Mouse (Mus musculus): ENCODE measurements around the gene Zfp292. TPM values are rescaled to one million over a fixed set of nuclear protein-coding genes. Genes with fewer than 3 reads are reported as not detected.

The Zfp292 gene
- total RNA-seq, 1 experiment = 25.3 TPM

- Histone ChIP-seq H3K9ac (ENCODE audit: insufficient read depth, low read depth, low read length, poor library complexity, severe bottlenecking) (no peak overlapping the region), H3K27ac (ENCODE audit: insufficient read depth, low read depth, low read length, poor library complexity, severe bottlenecking) (no peak overlapping the region), H3K4me3 (ENCODE audit: insufficient read depth in 1 of 2, low read depth in 1 of 2, low read length in 2 of 2, poor library complexity in 1 of 2, severe bottlenecking in 1 of 2) (no peak overlapping the region), H3K4me1 (ENCODE audit: control insufficient read depth in 2 of 2, insufficient read depth in 2 of 2, low read length in 2 of 2, poor library complexity in 1 of 2) (peaks cover 0 to 6% of the 10 kb centered on the region in 2 experiments; a peak in 1 of 4 replicates), H3K9me3 (ENCODE audit: control insufficient read depth, insufficient read depth, low read depth, low read length) (no peaks in the 10 kb centered on the region), H3K36me3 (ENCODE audit: control insufficient read depth, insufficient read depth, low read length, poor library complexity, severe bottlenecking) (no peaks in the 10 kb centered on the region)
- DNase-seq (ENCODE audit: low read depth, low spot score) = peak; percentile 59
- TF ChIP-seq ZNF384 (IDR thresholded peaks at IDR 0.05; ENCODE audit: low read depth, low read length) = no peak
- peak; percentile 50; the same call in 1 of the 2 replicates for TF ChIP-seq HCFC1 (IDR thresholded peaks at IDR 0.05; ENCODE audit: borderline replicate concordance, insufficient read depth, low read length)
- TF ChIP-seq ZC3H11A (IDR thresholded peaks at IDR 0.05; ENCODE audit: borderline replicate concordance, low read depth, low read length) = peak; percentile 29; the same call in 1 of the 2 replicates
- in situ Hi-C loops (cut with MboI; ENCODE audit: low sequenced_read_pairs in 2 of 2, unreplicated experiment in 2 of 2) = no loop called here
Measured at GRCm38 (mm10) chr4:34784865-34785264, 97.9 kb downstream of the Zfp292 start.

- in situ Hi-C loops (cut with MboI; ENCODE audit: low sequenced_read_pairs in 2 of 2, unreplicated experiment in 2 of 2) = no loop called here
- peaks cover 0 to 6% of the 10 kb centered on the region in 2 experiments; a peak in 1 of 4 replicates for H3K4me1 ChIP-seq (ENCODE audit: control insufficient read depth in 2 of 2, insufficient read depth in 2 of 2, low read length in 2 of 2, poor library complexity in 1 of 2)
- no peaks in the 10 kb centered on the region for H3K36me3 ChIP-seq (ENCODE audit: control insufficient read depth, insufficient read depth, low read length, poor library complexity, severe bottlenecking)
- H3K27ac ChIP-seq (ENCODE audit: insufficient read depth, low read depth, low read length, poor library complexity, severe bottlenecking) = no peak overlapping the region
- no peaks in the 10 kb centered on the region for H3K9me3 ChIP-seq (ENCODE audit: control insufficient read depth, insufficient read depth, low read depth, low read length)
- DNase-seq (ENCODE audit: low read depth, low spot score) = peak; percentile 35
- no peak overlapping the region for H3K4me3 ChIP-seq (ENCODE audit: insufficient read depth in 1 of 2, low read depth in 1 of 2, low read length in 2 of 2, poor library complexity in 1 of 2, severe bottlenecking in 1 of 2)
- H3K9ac ChIP-seq (ENCODE audit: insufficient read depth, low read depth, low read length, poor library complexity, severe bottlenecking) = no peak overlapping the region
- TF ChIP-seq ZNF384 (IDR thresholded peaks at IDR 0.05; ENCODE audit: low read depth, low read length) (no peak), CHD2 (IDR thresholded peaks at IDR 0.05; ENCODE audit: low read depth, low read length) (no peak), ZC3H11A (IDR thresholded peaks at IDR 0.05; ENCODE audit: borderline replicate concordance, low read depth, low read length) (no peak; the same call in 1 of the 2 replicates), HCFC1 (IDR thresholded peaks at IDR 0.05; ENCODE audit: borderline replicate concordance, insufficient read depth, low read length) (no peak), MAFK (IDR thresholded peaks at IDR 0.05; ENCODE audit: insufficient read depth, low read depth, low read length) (no peak)
Measured at GRCm38 (mm10) chr4:34782730-34783129, 100.0 kb downstream of the Zfp292 start.

GRCm38 (mm10) chr4:34777677-34778527 lies 104.9 kb downstream of the Zfp292 start, which contains the start of gene Smim8:
Smim8 (minus strand) TSS chr4:34778423.
- Histone ChIP-seq H3K4me3 (ENCODE audit: insufficient read depth in 1 of 2, low read depth in 1 of 2, low read length in 2 of 2, poor library complexity in 1 of 2, severe bottlenecking in 1 of 2) (peak within 1 kb of the TSS; percentile 86 to 93), H3K9ac (ENCODE audit: insufficient read depth, low read depth, low read length, poor library complexity, severe bottlenecking) (peak within 1 kb of the TSS; percentile 89), H3K9me3 (ENCODE audit: control insufficient read depth, insufficient read depth, low read depth, low read length) (no peaks in the 10 kb centered on the region), H3K27ac (ENCODE audit: insufficient read depth, low read depth, low read length, poor library complexity, severe bottlenecking) (peak within 1 kb of the TSS; percentile 74), H3K36me3 (ENCODE audit: control insufficient read depth, insufficient read depth, low read length, poor library complexity, severe bottlenecking) (no peaks in the 10 kb centered on the region), H3K4me1 (ENCODE audit: control insufficient read depth in 2 of 2, insufficient read depth in 2 of 2, low read length in 2 of 2, poor library complexity in 1 of 2) (peaks cover 3 to 5% of the 10 kb centered on the region in 2 experiments; a peak in 3 of 4 replicates)
- DNase-seq (ENCODE audit: low read depth, low spot score) = peak; percentile 86
- TF ChIP-seq MAFK (IDR thresholded peaks at IDR 0.05; ENCODE audit: insufficient read depth, low read depth, low read length) (no peak), HCFC1 (IDR thresholded peaks at IDR 0.05; ENCODE audit: borderline replicate concordance, insufficient read depth, low read length) (peak; percentile 77)
- in situ Hi-C loops (cut with MboI; ENCODE audit: low sequenced_read_pairs in 2 of 2, unreplicated experiment in 2 of 2) = no loop called here

- peak overlapping the region; percentile 14; the same call in 1 of the 2 replicates for H3K27ac ChIP-seq (ENCODE audit: insufficient read depth, low read depth, low read length, poor library complexity, severe bottlenecking)
- in situ Hi-C loops (cut with MboI; ENCODE audit: low sequenced_read_pairs in 2 of 2, unreplicated experiment in 2 of 2) = no loop called here
- H3K36me3 ChIP-seq (ENCODE audit: control insufficient read depth, insufficient read depth, low read length, poor library complexity, severe bottlenecking) = no peaks in the 10 kb centered on the region; the same call in 1 of the 2 replicates
- peak; percentile 72 for DNase-seq (ENCODE audit: low read depth, low spot score)
- TF ChIP-seq ZNF384 (IDR thresholded peaks at IDR 0.05; ENCODE audit: low read depth, low read length) = no peak
- TF ChIP-seq ZC3H11A (IDR thresholded peaks at IDR 0.05; ENCODE audit: borderline replicate concordance, low read depth, low read length) = no peak
- no peak for TF ChIP-seq HCFC1 (IDR thresholded peaks at IDR 0.05; ENCODE audit: borderline replicate concordance, insufficient read depth, low read length)
- peak; percentile 70 for TF ChIP-seq MAFK (IDR thresholded peaks at IDR 0.05; ENCODE audit: insufficient read depth, low read depth, low read length)
- 0 out of 2 replicates have a peak, but pooled peaks have one; percentile 48 for TF ChIP-seq CHD2 (IDR thresholded peaks at IDR 0.05; ENCODE audit: low read depth, low read length)
- H3K4me3 ChIP-seq (ENCODE audit: insufficient read depth in 1 of 2, low read depth in 1 of 2, low read length in 2 of 2, poor library complexity in 1 of 2, severe bottlenecking in 1 of 2) = peak overlapping the region in 1 of 2 experiments; percentile 12; a peak in 1 of 4 replicates
- no peak overlapping the region for H3K9ac ChIP-seq (ENCODE audit: insufficient read depth, low read depth, low read length, poor library complexity, severe bottlenecking)
- H3K9me3 ChIP-seq (ENCODE audit: control insufficient read depth, insufficient read depth, low read depth, low read length) = no peaks in the 10 kb centered on the region
- H3K4me1 ChIP-seq (ENCODE audit: control insufficient read depth in 2 of 2, insufficient read depth in 2 of 2, low read length in 2 of 2, poor library complexity in 1 of 2) = peaks cover 4 to 6% of the 10 kb centered on the region in 2 experiments
Measured at GRCm38 (mm10) chr4:34771652-34772371, 110.9 kb downstream of the Zfp292 start.
